Mouse (Mus musculus) C2C12 (cell line): Measurements from ENCODE around the gene Lrrfip2.

Experiments used
- CEBPB ChIP-seq: IDR thresholded peaks from one replicate; pipeline ENCODE4 v1.6.1; 2011; ENCODE audit warnings: low read depth, mild to moderate bottlenecking, control low read depth, moderate library complexity
- CTCF ChIP-seq: IDR thresholded peaks from one replicate; pipeline ENCODE4 v1.5.1; 2011; ENCODE audit not compliant: control insufficient read depth, insufficient read depth, insufficient read length
- FOSL1 ChIP-seq: IDR thresholded peaks from one replicate; pipeline ENCODE4 v1.8.0; 2011; ENCODE audit warnings: mild to moderate bottlenecking, low read length; ENCODE audit not compliant: poor library complexity, insufficient read depth, severe bottlenecking
- MAX ChIP-seq: IDR thresholded peaks from one replicate; pipeline ENCODE4 v1.6.1; 2011; ENCODE audit warnings: mild to moderate bottlenecking, control low read depth
- MYOD1 ChIP-seq: IDR thresholded peaks from one replicate; pipeline ENCODE4 v1.6.1; 2011; ENCODE audit warnings: low read depth; ENCODE audit not compliant: control insufficient read depth, insufficient read length
- MYOG ChIP-seq: IDR thresholded peaks from one replicate; pipeline ENCODE4 v1.6.1; 2011; ENCODE audit not compliant: control insufficient read depth, insufficient read length; ENCODE audit errors: extremely low read depth
- USF1 ChIP-seq: IDR thresholded peaks from one replicate; pipeline ENCODE4 v1.6.1; 2011; ENCODE audit warnings: low read depth, mild to moderate bottlenecking, control low read depth, moderate library complexity

DNA sequence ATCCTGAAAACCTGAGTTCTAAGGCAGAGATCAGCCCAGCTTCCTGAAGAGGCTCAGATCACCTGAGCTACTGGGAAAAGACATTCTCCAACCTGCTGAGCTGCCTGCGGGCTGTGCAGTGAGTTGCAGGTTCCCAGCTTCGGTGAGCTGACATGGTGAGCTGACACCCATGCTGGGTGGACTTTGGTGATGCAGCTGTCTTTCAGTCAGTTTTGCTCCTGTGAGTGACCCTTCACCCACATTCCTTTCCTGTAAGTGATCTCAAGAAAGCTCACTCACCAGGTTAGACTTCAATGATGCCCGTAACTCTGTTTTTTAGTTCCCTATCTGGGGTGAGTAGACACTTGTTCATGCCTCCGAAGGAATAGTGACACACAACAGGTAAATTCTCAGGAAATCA is 32.1 kb upstream of the Lrrfip2 start:
- no peak for TF ChIP-seq MYOD1
- no peak for TF ChIP-seq USF1
- TF ChIP-seq CTCF: no peak
- no peak for TF ChIP-seq MAX
- no peak for TF ChIP-seq CEBPB
- no peak for TF ChIP-seq MYOG
- TF ChIP-seq FOSL1: no peak
